Mouse (Mus musculus) embryonic facial prominence, embryonic 13.5 days (tissue): Measurements from ENCODE around the gene Pde4d. TPM values are rescaled to one million over a fixed set of nuclear protein-coding genes. Genes with fewer than 3 reads are reported as not detected.

ENCODE experiments used
- ATAC-seq: fragments of 200-750 bp; cut with Nextera tagmentation; 2 replicates; pipeline ENCODE4 v1.8.0; 2017; ENCODE audit warnings: low read depth; ENCODE audit not compliant: insufficient number of reproducible peaks, insufficient read depth, low FRiP score, low TSS enrichment
- H3K27ac ChIP-seq: fragments of 300-500 bp; sonication (generic); 2 replicates; pipeline ENCODE4 v1.5.1; 2015; ENCODE audit warnings: moderate library complexity, mild to moderate bottlenecking, inconsistent platforms
- H3K27me3 ChIP-seq: fragments of 300-500 bp; sonication (generic); 2 replicates; pipeline ENCODE4 v1.6.1; 2015; ENCODE audit warnings: mild to moderate bottlenecking, inconsistent platforms
- H3K36me3 ChIP-seq: fragments of 300-500 bp; sonication (generic); 2 replicates; pipeline ENCODE4 v1.6.1; 2015; ENCODE audit warnings: mild to moderate bottlenecking, inconsistent platforms
- H3K4me1 ChIP-seq: fragments of 300-500 bp; sonication (generic); 2 replicates; pipeline ENCODE4 v1.6.1; 2015; ENCODE audit warnings: inconsistent platforms
- H3K4me2 ChIP-seq: fragments of 300-500 bp; sonication (generic); 2 replicates; pipeline ENCODE4 v1.6.1; 2015; ENCODE audit warnings: moderate library complexity, mild to moderate bottlenecking, inconsistent platforms
- H3K4me3 ChIP-seq: fragments of 300-500 bp; sonication (generic); 2 replicates; pipeline ENCODE4 v1.5.1; 2015; ENCODE audit warnings: mild to moderate bottlenecking, inconsistent platforms
- H3K9ac ChIP-seq: fragments of 300-500 bp; sonication (generic); 2 replicates; pipeline ENCODE4 v1.6.1; 2015; ENCODE audit warnings: mild to moderate bottlenecking, inconsistent platforms
- H3K9me3 ChIP-seq: fragments of 300-500 bp; sonication (generic); 2 replicates; pipeline ENCODE4 v1.6.1; 2016; ENCODE audit warnings: inconsistent platforms
- WGBS: fragments of 180-500 bp; shearing (Covaris S2); methylation state at CpG from one replicate; pipeline ENCODE4 v1.1.7; 2015; ENCODE audit warnings: mixed read lengths; 5-methylcytosine and 5-hydroxymethylcytosine counted together
- polyA plus RNA-seq: library from polyadenylated mRNA; unstranded; fragments of >200 nt; fragmentation: Nextera tagmentation; extraction: Ambion mirVana; gene quantifications from 2 replicates; pipeline ENCODE4 v1.2.1, GENCODE M21; 2015

Gene Pde4d
- polyA plus RNA-seq, 1 experiment from 2014 or later = 22.9 TPM

DNA sequence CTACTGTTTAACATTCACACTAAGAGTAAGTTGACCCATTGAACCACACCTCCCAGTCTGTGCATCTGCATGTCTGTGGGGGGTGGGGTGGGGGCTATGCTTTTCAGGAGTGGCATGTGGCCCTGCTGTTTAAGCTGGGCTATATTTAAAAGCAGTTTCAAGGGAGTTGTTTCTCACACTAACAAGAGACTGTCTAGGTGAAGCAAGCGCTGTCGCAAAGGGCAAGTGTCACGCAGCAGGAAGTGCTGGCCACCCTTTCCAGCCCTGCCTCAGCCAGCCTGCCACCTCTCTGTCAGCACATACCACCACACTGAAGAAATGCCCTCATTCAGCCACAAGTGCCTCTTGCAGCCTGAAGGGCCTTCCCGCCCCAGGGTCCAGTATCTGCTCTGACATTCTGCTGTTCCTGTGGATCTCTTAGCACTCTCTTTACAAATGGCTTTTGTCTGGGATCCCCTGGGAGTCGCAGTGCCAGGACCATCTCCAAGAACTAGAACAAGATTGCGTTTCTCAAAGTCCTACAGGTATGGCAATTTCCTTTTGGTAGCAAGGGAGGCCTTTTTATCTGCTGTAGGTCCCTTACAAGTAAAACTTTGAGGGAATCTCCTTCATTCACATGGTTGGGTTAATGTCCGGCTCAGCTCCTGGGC is 1182.8 kb downstream of the Pde4d start:
- Histone ChIP-seq H3K4me3 (no peak overlapping the region), H3K27me3 (peaks cover 35% of the 10 kb centered on the region), H3K9me3 (no peaks in the 10 kb centered on the region), H3K9ac (no peak overlapping the region), H3K36me3 (no peaks in the 10 kb centered on the region), H3K4me1 (peaks cover 13% of the 10 kb centered on the region), H3K27ac (no peak overlapping the region), H3K4me2 (no peak overlapping the region)
- ATAC-seq = no peak
- 16% methylated on average over 7 of the region's 7 CpGs for WGBS

DNA sequence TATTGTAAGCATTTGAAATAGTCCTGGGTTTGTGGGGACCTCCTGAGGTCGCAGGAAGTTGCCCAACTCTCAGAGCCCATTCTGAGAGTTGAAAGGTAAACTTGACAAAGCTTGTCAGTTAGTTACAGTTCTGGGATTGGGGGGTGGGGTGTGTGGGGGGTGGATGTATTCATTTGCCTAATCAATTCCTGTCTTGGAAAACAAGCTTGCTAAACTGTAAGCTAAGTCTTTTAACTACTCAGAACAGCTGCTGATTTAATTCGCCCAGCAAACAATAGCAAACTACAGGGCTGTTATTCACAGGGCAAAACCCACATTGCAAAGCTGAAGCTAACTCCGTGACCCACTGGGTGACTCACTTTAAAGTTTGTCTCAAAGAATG is 1183.3 kb downstream of the Pde4d start:
- H3K27ac ChIP-seq = no peak overlapping the region
- H3K36me3 ChIP-seq = no peaks in the 10 kb centered on the region
- H3K4me3 ChIP-seq = no peak overlapping the region
- no peak overlapping the region for H3K9ac ChIP-seq
- no peak overlapping the region for H3K4me2 ChIP-seq
- WGBS = 12% methylated on average over 3 of the region's 3 CpGs
- ATAC-seq = no peak
- peaks cover 13% of the 10 kb centered on the region for H3K4me1 ChIP-seq
- no peaks in the 10 kb centered on the region for H3K9me3 ChIP-seq
- H3K27me3 ChIP-seq = peaks cover 38% of the 10 kb centered on the region

DNA sequence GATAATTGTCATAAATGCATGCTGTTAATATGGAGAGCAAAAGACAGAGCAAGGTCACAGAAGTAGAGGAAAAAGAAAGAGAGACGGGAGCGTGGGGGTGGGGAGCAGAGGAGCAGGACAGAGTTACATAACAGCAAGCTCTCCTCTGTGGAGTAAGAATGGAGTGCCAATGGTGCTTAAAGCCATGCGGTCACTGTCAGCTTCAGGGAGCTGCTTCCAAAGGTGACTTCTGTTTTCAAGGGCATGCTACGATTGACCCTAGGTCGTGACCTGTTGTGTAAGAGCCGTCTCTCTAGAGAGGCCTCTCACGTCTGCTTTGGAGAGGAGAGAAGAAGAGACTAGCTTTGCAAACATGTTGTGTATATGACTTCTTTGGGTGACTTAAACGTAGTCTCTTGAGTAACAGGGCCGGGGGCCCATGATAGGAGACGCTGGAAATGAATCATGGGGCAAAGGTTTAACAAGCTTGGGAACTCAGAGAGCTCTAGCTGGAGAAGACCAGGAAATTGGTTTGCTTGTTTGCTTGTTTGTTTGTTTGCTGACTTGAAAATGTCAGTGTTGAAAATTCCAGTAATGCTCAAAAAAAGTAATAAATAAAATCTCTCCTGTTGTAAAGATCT is 1186.3 kb downstream of the Pde4d start:
- no peak for ATAC-seq
- Histone ChIP-seq H3K27me3 (peaks cover 44% of the 10 kb centered on the region), H3K36me3 (no peaks in the 10 kb centered on the region), H3K9ac (no peak overlapping the region), H3K27ac (no peak overlapping the region), H3K9me3 (no peaks in the 10 kb centered on the region), H3K4me2 (no peak overlapping the region), H3K4me3 (no peak overlapping the region), H3K4me1 (peaks cover 13% of the 10 kb centered on the region)
- WGBS = 64% methylated on average over 10 of the region's 10 CpGs

DNA sequence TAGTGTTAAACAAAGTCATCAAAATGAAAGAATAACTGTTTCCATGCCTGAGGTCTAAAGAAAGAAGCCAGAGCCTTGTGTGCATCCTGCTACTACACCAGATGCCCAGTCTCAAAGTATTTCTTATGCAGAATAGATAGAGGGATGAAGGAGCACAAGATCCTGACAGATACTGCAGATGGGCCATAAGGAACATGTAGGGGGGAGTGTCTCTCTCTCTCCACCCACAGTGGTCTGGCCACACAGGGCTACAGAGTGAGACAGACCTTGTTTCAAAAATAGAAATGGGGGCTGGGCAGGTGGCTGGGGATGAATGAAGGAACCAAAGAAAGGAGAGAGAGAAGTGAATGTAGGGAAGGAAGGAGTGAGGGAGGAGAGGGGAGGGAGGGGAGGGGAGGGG is 1188.5 kb downstream of the Pde4d start:
- ATAC-seq = no peak
- no peaks in the 10 kb centered on the region for H3K9me3 ChIP-seq
- H3K27me3 ChIP-seq = peaks cover 55% of the 10 kb centered on the region
- no peak overlapping the region for H3K4me3 ChIP-seq
- no peak overlapping the region for H3K27ac ChIP-seq
- no peak overlapping the region for H3K9ac ChIP-seq
- no peak overlapping the region for H3K4me2 ChIP-seq
- H3K4me1 ChIP-seq = peaks cover 2% of the 10 kb centered on the region; the same call in 1 of the 2 replicates
- H3K36me3 ChIP-seq = no peaks in the 10 kb centered on the region

DNA sequence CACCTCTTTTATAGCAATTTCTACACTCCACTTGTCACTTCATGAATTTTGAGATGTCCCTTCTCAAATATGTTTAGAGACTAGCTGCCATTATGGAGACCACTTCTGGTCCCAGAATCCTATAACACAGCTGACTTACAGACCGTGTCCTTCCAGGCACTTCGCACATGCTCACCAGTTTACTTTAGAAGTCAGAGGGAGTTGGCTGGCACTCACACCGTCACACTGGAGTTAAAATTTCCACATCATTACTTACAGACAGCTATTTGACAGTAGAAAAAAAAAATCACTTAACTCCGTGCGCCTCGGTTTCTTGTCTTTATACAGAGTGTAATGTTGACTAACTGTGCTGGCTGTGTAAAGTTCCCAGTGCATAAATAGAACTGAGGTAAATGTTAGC is 1189.5 kb downstream of the Pde4d start:
- H3K4me3 ChIP-seq = no peak overlapping the region
- H3K27ac ChIP-seq = no peak overlapping the region
- no peak for ATAC-seq
- no peaks in the 10 kb centered on the region for H3K4me1 ChIP-seq
- 65% methylated on average over 6 of the region's 6 CpGs for WGBS
- H3K4me2 ChIP-seq = no peak overlapping the region
- H3K9ac ChIP-seq = no peak overlapping the region
- no peaks in the 10 kb centered on the region for H3K9me3 ChIP-seq
- peaks cover 61% of the 10 kb centered on the region for H3K27me3 ChIP-seq
- no peaks in the 10 kb centered on the region for H3K36me3 ChIP-seq

DNA sequence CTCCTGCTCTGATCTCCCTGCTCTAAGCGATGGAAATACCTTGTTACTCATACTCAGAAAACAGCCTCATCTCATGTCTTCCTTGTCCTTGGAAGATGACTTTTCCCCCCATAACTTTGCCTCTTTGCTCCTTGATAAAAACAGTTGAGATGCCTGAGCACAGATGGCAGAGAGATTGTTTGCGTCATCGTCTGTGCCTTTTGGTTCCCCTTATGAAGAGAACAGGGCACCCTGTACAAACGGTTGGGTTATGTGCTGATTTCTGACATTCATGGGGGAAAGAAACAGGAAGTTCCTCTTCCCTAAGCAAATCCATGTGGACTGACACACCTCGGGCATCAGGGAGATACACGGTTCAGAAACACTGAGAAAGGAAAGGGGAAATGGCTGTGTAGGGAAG is 1191.8 kb downstream of the Pde4d start:
- Histone ChIP-seq H3K4me3 (no peak overlapping the region), H3K36me3 (no peaks in the 10 kb centered on the region), H3K4me2 (no peak overlapping the region), H3K27me3 (peaks cover 60% of the 10 kb centered on the region), H3K4me1 (peaks cover 9% of the 10 kb centered on the region), H3K9ac (no peak overlapping the region), H3K27ac (no peak overlapping the region), H3K9me3 (no peaks in the 10 kb centered on the region)
- ATAC-seq = no peak
- 67% methylated on average over 6 of the region's 6 CpGs for WGBS

DNA sequence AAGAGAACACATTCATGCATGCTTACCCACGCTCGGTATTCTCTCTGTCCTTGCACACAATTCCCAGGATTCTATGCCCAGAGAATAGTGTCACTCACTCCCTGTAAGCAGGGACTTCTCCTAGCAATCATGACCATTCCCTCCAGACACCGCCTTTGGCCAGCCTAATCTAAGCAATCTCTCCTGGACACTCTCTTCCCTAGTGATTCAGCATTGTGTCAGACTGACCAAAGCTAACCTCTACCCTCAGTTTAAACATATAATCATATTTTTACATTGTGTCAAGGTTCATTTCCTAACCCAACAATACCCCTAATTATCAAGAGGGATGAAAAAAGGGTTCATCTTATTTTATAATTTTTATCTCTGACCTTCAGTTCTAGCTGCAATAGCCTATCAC is 1193.7 kb downstream of the Pde4d start:
- H3K9ac ChIP-seq = no peak overlapping the region
- H3K4me2 ChIP-seq = no peak overlapping the region
- no peak overlapping the region for H3K4me3 ChIP-seq
- no peaks in the 10 kb centered on the region for H3K36me3 ChIP-seq
- H3K27me3 ChIP-seq = peaks cover 67% of the 10 kb centered on the region
- H3K27ac ChIP-seq = no peak overlapping the region
- H3K9me3 ChIP-seq = no peaks in the 10 kb centered on the region
- H3K4me1 ChIP-seq = peaks cover 15% of the 10 kb centered on the region
- no peak for ATAC-seq
- WGBS = 75% methylated on average over 3 of the region's 3 CpGs

DNA sequence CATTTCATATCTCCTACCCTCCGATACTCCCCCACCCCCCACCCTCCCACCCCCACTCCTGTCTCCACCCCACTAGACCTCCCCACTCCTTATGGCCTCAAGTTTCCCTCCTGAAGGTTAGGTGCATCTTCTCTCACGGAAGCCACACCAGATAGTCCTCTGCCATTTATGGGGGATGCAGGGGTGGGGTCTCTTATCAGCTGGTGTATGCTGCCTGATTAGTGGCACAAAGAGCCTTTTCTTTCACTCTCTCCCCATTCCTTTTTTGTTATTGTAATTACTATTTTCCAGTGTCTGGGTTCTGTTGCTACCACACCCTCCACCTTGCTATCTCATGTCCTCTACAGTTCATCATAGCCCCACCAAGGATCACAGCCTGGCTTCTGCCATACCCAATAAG is 1194.3 kb downstream of the Pde4d start:
- Histone ChIP-seq H3K27me3 (peaks cover 64% of the 10 kb centered on the region), H3K36me3 (no peaks in the 10 kb centered on the region), H3K4me3 (no peak overlapping the region), H3K4me1 (peaks cover 15% of the 10 kb centered on the region), H3K27ac (no peak overlapping the region), H3K9me3 (no peaks in the 10 kb centered on the region), H3K9ac (no peak overlapping the region), H3K4me2 (no peak overlapping the region)
- 83% methylated on average over 2 of the region's 2 CpGs for WGBS
- ATAC-seq = no peak

DNA sequence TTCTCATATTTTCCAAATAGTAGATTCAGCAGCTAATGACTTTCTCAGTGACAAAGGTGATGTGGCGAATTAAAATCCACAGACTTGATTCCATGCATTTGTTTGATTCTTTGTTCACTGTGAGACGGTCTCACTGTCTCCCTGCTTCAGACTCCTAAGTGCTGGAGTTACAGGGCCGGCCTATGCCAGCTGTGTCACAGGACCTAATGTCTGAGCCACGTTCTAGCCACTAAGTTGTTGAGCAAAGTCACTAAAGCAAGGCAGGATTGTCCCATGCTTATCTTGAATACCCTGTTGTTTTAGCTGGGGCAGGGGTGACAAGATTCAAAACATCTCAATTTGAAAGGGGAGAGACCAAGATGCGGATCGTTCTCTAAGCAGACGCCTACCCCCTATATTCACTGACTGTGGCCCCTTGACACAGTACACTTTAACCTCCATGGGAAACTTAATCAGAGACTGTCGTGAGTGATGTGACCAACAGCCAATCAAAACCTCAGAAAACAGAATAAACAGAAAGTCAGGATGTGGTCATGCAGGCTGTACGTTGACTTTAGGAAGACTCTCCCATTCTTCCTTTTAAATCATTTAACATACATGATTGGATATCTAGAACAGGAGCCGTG is 1195.6 kb downstream of the Pde4d start:
- H3K27ac ChIP-seq = no peak overlapping the region
- H3K4me3 ChIP-seq = peak overlapping the region; percentile 17
- no peaks in the 10 kb centered on the region for H3K9me3 ChIP-seq
- peak overlapping the region; percentile 48 for H3K4me2 ChIP-seq
- H3K4me1 ChIP-seq = peaks cover 15% of the 10 kb centered on the region
- WGBS = 33% methylated on average over 10 of the region's 10 CpGs
- ATAC-seq = no peak
- no peaks in the 10 kb centered on the region for H3K36me3 ChIP-seq
- H3K27me3 ChIP-seq = peaks cover 66% of the 10 kb centered on the region
- H3K9ac ChIP-seq = no peak overlapping the region

DNA sequence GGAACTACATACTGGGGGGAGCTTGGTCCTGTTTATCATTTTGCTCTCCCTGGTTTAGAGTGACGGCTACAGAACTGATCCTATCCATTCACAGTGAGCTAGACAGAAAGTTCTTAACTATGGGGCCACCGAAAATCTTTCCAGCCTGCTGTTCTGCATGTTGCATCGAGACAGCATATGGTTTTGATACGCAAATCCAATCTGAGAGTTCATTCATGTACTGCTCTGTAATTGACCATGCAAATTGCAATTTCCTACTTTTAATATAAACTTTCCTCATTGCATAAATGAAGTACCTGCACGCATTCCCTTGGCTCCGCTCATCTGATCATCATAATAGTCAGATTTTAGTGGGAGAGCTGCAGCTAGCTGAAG is 1196.1 kb downstream of the Pde4d start:
- Histone ChIP-seq H3K4me2 (peak overlapping the region; percentile 48), H3K4me3 (peak overlapping the region; percentile 17), H3K4me1 (peaks cover 15% of the 10 kb centered on the region), H3K36me3 (no peaks in the 10 kb centered on the region), H3K9ac (no peak overlapping the region), H3K27ac (no peak overlapping the region), H3K27me3 (peaks cover 71% of the 10 kb centered on the region), H3K9me3 (no peaks in the 10 kb centered on the region)
- WGBS = 20% methylated on average over 6 of the region's 6 CpGs
- ATAC-seq = no peak

DNA sequence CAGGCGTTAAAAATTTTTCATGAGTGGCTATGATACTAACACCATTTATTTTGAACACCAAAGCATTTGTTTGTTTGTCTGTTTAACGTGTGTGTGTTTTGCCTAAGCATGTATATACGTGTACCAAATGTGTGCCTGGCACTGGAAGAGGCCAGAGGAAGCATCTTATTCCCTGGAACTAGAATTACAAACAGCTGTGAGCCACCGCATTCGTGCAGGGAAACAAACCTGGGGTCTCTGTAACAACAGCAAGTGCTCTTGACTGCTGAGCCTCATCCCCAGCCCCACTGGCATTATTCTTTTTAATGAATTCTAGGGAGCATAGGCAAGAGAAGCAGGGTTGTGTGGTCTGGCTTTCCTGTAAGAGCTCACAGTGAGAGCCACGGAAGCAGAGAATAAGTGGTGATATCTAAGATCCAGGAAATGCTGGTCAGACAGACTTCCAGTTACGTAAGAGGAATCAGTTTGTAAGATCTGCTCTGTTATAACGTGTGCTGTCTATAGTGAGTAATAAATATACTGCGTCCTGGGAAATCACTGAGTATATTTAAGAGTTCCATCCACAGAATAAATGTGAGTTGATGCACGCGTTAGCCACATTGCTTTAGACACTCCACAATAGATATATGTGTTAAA is 1197.0 kb downstream of the Pde4d start:
- Histone ChIP-seq H3K36me3 (no peaks in the 10 kb centered on the region), H3K4me2 (no peak overlapping the region), H3K4me1 (peaks cover 15% of the 10 kb centered on the region), H3K4me3 (no peak overlapping the region), H3K9me3 (no peaks in the 10 kb centered on the region), H3K27me3 (peaks cover 70% of the 10 kb centered on the region), H3K27ac (no peak overlapping the region), H3K9ac (no peak overlapping the region)
- no peak for ATAC-seq
- 40% methylated on average over 11 of the region's 11 CpGs for WGBS
